Mouse (Mus musculus): ENCODE measurements at regions not wholly inside any gene's neighbourhood (a gene's known extent, or its start where the extent isn't known, plus 50 kb on each side); places are given as distances from the start of the nearest gene placed in this dataset.

DNA sequence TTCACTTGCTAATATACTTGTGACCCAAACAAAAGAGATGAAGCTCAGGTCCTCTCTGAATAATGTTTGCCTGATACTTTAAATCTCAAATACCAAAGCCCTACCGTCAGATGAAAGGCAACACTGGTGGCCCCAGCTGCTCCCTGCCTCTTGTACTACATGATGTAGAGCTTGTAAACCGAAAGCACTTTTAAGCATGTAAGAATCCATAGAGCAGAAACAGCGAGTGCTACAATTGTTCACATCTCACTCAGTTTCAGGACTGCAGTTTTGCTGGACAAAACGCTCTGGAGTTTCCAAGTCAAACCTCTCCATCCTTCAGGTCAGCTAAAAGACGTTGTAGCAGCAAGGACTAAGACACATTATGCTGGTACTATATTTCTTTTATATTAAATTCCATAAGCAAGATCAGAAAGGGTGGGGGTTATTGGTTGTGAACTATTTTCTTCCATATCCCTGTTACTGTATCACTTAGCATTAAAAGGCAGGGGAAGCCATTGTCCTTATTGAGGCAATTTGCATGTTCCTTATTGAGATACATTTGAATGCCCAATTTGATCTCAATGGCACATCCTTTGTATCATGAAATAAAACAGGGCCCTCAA is 562.7 kb upstream of the Slc35b3 start:
- Histone ChIP-seq H3K27me3 (ENCODE audit: control insufficient read depth in 1 of 2, insufficient read depth in 2 of 2, low read length in 2 of 2) (no peaks in the 10 kb centered on the region), H3K4me3 (ENCODE audit: control insufficient read depth in 1 of 2, insufficient read depth in 1 of 2, low read depth in 2 of 2, low read length in 2 of 2) (no peak overlapping the region), H3K4me1 (ENCODE audit: control insufficient read depth in 1 of 2, insufficient read depth in 2 of 2, low read length in 2 of 2) (no peaks in the 10 kb centered on the region), H3K36me3 (ENCODE audit: control insufficient read depth in 1 of 2, insufficient read depth in 2 of 2, low read length in 2 of 2) (no peaks in the 10 kb centered on the region), H3K9me3 (replicated peaks; ENCODE audit: insufficient read depth, low read length) (no peaks in the 10 kb centered on the region), H3K9ac (ENCODE audit: control insufficient read depth, low read depth, low read length, poor library complexity, severe bottlenecking) (no peak overlapping the region), H3K79me2 (ENCODE audit: control insufficient read depth, insufficient read depth, low read length, poor library complexity) (no peaks in the 10 kb centered on the region), H3K27ac (ENCODE audit: control insufficient read depth, low read depth, low read length) (no peak overlapping the region)
- no peak for DNase-seq (ENCODE audit: low read depth, low spot score)
- TF ChIP-seq KAT2A (conservative IDR thresholded peaks at IDR 0.05; ENCODE audit: low read depth, low read length) (no peak), RAD21 (IDR thresholded peaks at IDR 0.05; ENCODE audit: low read depth, low read length) (no peak), SIN3A (IDR thresholded peaks at IDR 0.05; ENCODE audit: low read length) (no peak), TCF12 (IDR thresholded peaks at IDR 0.05; ENCODE audit: low read depth, low read length) (no peak), RCOR1 (IDR thresholded peaks at IDR 0.05; ENCODE audit: low read depth, low read length) (no peak), ZKSCAN1 (IDR thresholded peaks at IDR 0.05; ENCODE audit: low read depth, low read length) (no peak), MAFK (IDR thresholded peaks at IDR 0.05; ENCODE audit: borderline replicate concordance, low read depth, low read length) (no peak)

DNA sequence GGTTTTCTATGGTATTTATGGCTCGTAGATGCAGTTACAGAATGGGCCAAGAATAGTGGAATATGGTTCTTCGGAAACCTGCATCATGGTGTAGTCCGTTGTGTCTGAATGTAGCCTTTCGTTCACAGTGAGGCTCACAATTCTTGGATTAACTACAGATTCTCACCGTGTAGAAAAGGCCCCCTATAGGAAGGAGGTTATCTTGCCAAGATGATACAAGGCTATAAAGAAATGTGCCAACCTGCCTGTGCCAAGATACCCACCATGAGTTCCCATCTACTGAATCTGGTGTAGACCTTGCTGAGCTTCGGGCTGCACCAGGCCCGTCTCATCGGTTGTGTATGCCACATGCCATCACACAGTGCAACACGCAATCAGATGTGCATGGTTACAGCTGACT is 560.2 kb upstream of the Slc35b3 start:
- Histone ChIP-seq H3K27me3 (ENCODE audit: control insufficient read depth in 1 of 2, insufficient read depth in 2 of 2, low read length in 2 of 2) (no peaks in the 10 kb centered on the region), H3K36me3 (ENCODE audit: control insufficient read depth in 1 of 2, insufficient read depth in 2 of 2, low read length in 2 of 2) (no peaks in the 10 kb centered on the region), H3K4me3 (ENCODE audit: control insufficient read depth in 1 of 2, insufficient read depth in 1 of 2, low read depth in 2 of 2, low read length in 2 of 2) (no peak overlapping the region), H3K27ac (ENCODE audit: control insufficient read depth, low read depth, low read length) (no peak overlapping the region), H3K4me1 (ENCODE audit: control insufficient read depth in 1 of 2, insufficient read depth in 2 of 2, low read length in 2 of 2) (no peaks in the 10 kb centered on the region), H3K9me3 (replicated peaks; ENCODE audit: insufficient read depth, low read length) (no peaks in the 10 kb centered on the region), H3K79me2 (ENCODE audit: control insufficient read depth, insufficient read depth, low read length, poor library complexity) (no peaks in the 10 kb centered on the region), H3K9ac (ENCODE audit: control insufficient read depth, low read depth, low read length, poor library complexity, severe bottlenecking) (no peak overlapping the region)
- no peak for DNase-seq (ENCODE audit: low read depth, low spot score)
- TF ChIP-seq ZNF384 (IDR thresholded peaks at IDR 0.05; ENCODE audit: low read depth, low read length) (no peak), NELFE (IDR thresholded peaks at IDR 0.05; ENCODE audit: low read depth, low read length) (no peak), POLR2AphosphoS5 (IDR thresholded peaks at IDR 0.05; ENCODE audit: borderline replicate concordance, low read depth, low read length) (no peak), HCFC1 (IDR thresholded peaks at IDR 0.05; ENCODE audit: low read depth, low read length) (no peak), MEF2A (IDR thresholded peaks at IDR 0.05; ENCODE audit: extremely low read depth, insufficient replicate concordance, low read depth, low read length, poor library complexity, severe bottlenecking) (no peak), CHD2 (IDR thresholded peaks at IDR 0.05; ENCODE audit: low read length) (no peak), USF2 (IDR thresholded peaks at IDR 0.05; ENCODE audit: borderline replicate concordance in 1 of 2, insufficient read depth in 1 of 2, low read depth in 1 of 2, low read length in 2 of 2) (no peak)

DNA sequence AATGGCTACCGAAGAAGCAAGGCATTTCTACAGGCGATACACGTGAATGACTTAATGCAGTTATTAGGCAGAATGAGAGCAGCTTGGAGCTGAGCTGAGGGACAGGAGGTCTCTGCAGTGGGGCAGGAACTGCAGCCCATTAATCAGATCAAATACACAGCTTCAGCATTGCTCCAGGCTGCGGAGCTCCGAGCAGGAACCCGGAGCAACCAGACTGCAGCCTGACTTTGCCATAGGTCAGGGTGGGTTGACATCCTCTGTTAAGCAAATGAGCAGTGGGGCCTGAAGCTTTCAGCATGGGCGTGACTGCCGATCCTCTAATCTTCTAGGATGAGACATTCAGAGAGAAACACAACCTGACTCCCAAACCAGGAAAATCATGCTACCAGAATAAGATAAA is 555.4 kb upstream of the Slc35b3 start:
- Histone ChIP-seq H3K79me2 (ENCODE audit: control insufficient read depth, insufficient read depth, low read length, poor library complexity) (no peaks in the 10 kb centered on the region), H3K4me1 (ENCODE audit: control insufficient read depth in 1 of 2, insufficient read depth in 2 of 2, low read length in 2 of 2) (no peaks in the 10 kb centered on the region), H3K27me3 (ENCODE audit: control insufficient read depth in 1 of 2, insufficient read depth in 2 of 2, low read length in 2 of 2) (no peaks in the 10 kb centered on the region), H3K27ac (ENCODE audit: control insufficient read depth, low read depth, low read length) (no peak overlapping the region), H3K36me3 (ENCODE audit: control insufficient read depth in 1 of 2, insufficient read depth in 2 of 2, low read length in 2 of 2) (no peaks in the 10 kb centered on the region), H3K4me3 (ENCODE audit: control insufficient read depth in 1 of 2, insufficient read depth in 1 of 2, low read depth in 2 of 2, low read length in 2 of 2) (no peak overlapping the region), H3K9me3 (replicated peaks; ENCODE audit: insufficient read depth, low read length) (no peaks in the 10 kb centered on the region), H3K9ac (ENCODE audit: control insufficient read depth, low read depth, low read length, poor library complexity, severe bottlenecking) (no peak overlapping the region)
- no peak for DNase-seq (ENCODE audit: low read depth, low spot score)
- TF ChIP-seq EP300 (IDR thresholded peaks at IDR 0.05; ENCODE audit: low read depth in 1 of 2, low read length in 2 of 2) (no peak), ZC3H11A (IDR thresholded peaks at IDR 0.05; ENCODE audit: low read depth, low read length) (no peak), ETS1 (IDR thresholded peaks at IDR 0.05; ENCODE audit: low read depth, low read length) (no peak), SMC3 (IDR thresholded peaks at IDR 0.05; ENCODE audit: low read depth, low read length) (no peak), CTCF (IDR thresholded peaks at IDR 0.05 in 2 of 3, conservative IDR thresholded peaks at IDR 0.05 in 1 of 3; ENCODE audit: control insufficient read depth in 1 of 3, insufficient read depth in 1 of 3, low read depth in 2 of 3, low read length in 3 of 3, poor library complexity in 1 of 3, severe bottlenecking in 1 of 3) (no peak), CHD2 (IDR thresholded peaks at IDR 0.05; ENCODE audit: low read length) (no peak), MYC (IDR thresholded peaks at IDR 0.05; ENCODE audit: low read depth, low read length) (no peak), GATA1 (IDR thresholded peaks at IDR 0.05; ENCODE audit: low read depth, low read length) (no peak), MXI1 (IDR thresholded peaks at IDR 0.05; ENCODE audit: low read depth, low read length) (no peak), MAFK (IDR thresholded peaks at IDR 0.05; ENCODE audit: borderline replicate concordance, low read depth, low read length) (no peak), NRF1 (IDR thresholded peaks at IDR 0.05; ENCODE audit: insufficient read depth, low read depth, low read length, poor library complexity, severe bottlenecking) (no peak), GABPA (IDR thresholded peaks at IDR 0.05; ENCODE audit: low read depth, low read length) (no peak), JUND (IDR thresholded peaks at IDR 0.05; ENCODE audit: low read depth, low read length) (no peak), MAX (IDR thresholded peaks at IDR 0.05; ENCODE audit: low read length) (no peak)
